Comparison of ENCODE assay signal across 12 mouse cellular contexts in the genomic region with DNA sequence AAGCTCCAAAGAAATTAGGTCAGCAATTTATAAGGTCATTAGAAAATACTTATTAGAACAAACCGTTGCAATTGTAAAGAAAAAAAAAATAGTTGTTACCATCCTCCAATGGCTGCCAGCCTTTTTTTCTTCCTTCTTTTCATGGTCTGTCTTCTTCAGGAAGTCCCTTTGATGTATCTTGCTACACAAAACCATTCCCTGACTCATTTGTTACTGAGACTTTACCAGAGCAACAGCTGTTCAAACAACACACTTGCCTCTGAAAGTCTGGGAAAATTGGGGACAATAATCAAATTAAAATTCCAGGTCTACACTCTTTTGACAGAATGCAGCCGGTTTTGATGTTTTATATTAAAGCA.
DNase-seq lines count a peak whose midpoint lies in the region; ATAC-seq and TF ChIP-seq lines count a peak whose summit lies in the region.
"Had no signal": no experiment of that assay in that cellular context is flagged by ENCODE, and none has a peak within 500 bp of the region (broad histone marks: within the 10 kb centered on the region; RNA-seq: fewer than 3 reads in every experiment).

No protein-coding gene starts in this region.

- TF ChIP-seq CTCF in forebrain, postnatal 0 days (IDR thresholded peaks at IDR 0.05; ENCODE audit: low read depth): no peak

- DNase-seq in 3T3-L1 (ENCODE audit: low read depth, low spot score) (peak; percentile 14), R1 (ENCODE audit: low read depth, low spot score) (peak; percentile 61)
- DNase-seq in forebrain, postnatal 0 days: peak; percentile 59
- peak; percentile 61 for DNase-seq in midbrain, embryonic 14.5 days
- DNase-seq in cerebellum, adult 11-12 months: no peak
- no peak for DNase-seq in heart, adult 11 months
- DNase-seq in adrenal gland, adult 2 months: no peak
- DNase-seq in kidney, adult 11 months: no peak
- DNase-seq: cerebellum, adult 11 months; kidney, postnatal 36 days; thymus, postnatal 14 days had no signal

- H3K4me2 ChIP-seq in forebrain, postnatal 0 days (ENCODE audit: low read depth): no peak overlapping the region
- peak overlapping the region; percentile 37 for H3K4me2 ChIP-seq in midbrain, embryonic 14.5 days (ENCODE audit: low read length)

- no peak for ATAC-seq in forebrain, postnatal 0 days
- ATAC-seq in midbrain, embryonic 14.5 days (ENCODE audit: low FRiP score, low TSS enrichment): peak; percentile 57; the same call in 1 of the 2 replicates
- ATAC-seq: CD4-positive, CD25-positive, alpha-beta regulatory T cell, adult 4 months had no signal

- H3K27me3 ChIP-seq in forebrain, postnatal 0 days (ENCODE audit: insufficient read depth, low read length): no peaks in the 10 kb centered on the region
- no peaks in the 10 kb centered on the region for H3K27me3 ChIP-seq in midbrain, embryonic 14.5 days (ENCODE audit: control insufficient read depth, insufficient read depth, low read length)

- WGBS in forebrain, postnatal 0 days: 5% methylated on average over 2 of the region's 2 CpGs
- WGBS in midbrain, embryonic 14.5 days: under 1% methylated on average over 2 of the region's 2 CpGs

- no peaks in the 10 kb centered on the region for H3K9me3 ChIP-seq in forebrain, postnatal 0 days (ENCODE audit: low read length)
- no peaks in the 10 kb centered on the region for H3K9me3 ChIP-seq in midbrain, embryonic 14.5 days (ENCODE audit: control insufficient read depth, low read length)

- H3K27ac ChIP-seq in forebrain, postnatal 0 days (ENCODE audit: low read depth, low read length): peak overlapping the region; percentile 83
- H3K27ac ChIP-seq in midbrain, embryonic 14.5 days (replicated peaks; ENCODE audit: low read depth, low read length): peak overlapping the region; percentile 70

- peaks cover 16% of the 10 kb centered on the region for H3K4me1 ChIP-seq in forebrain, postnatal 0 days (ENCODE audit: insufficient read depth)
- peaks cover 40% of the 10 kb centered on the region for H3K4me1 ChIP-seq in midbrain, embryonic 14.5 days (ENCODE audit: control insufficient read depth, insufficient read depth, low read length)

- H3K9ac ChIP-seq in forebrain, postnatal 0 days: no peak overlapping the region
- H3K9ac ChIP-seq in midbrain, embryonic 14.5 days (replicated peaks; ENCODE audit: low read length): no peak overlapping the region; the same call in 1 of the 2 replicates

- no peak overlapping the region for H3K4me3 ChIP-seq in forebrain, postnatal 0 days (ENCODE audit: low read depth, low read length)
- H3K4me3 ChIP-seq in midbrain, embryonic 14.5 days (replicated peaks; ENCODE audit: low read depth, low read length): no peak overlapping the region

- H3K36me3 ChIP-seq in forebrain, postnatal 0 days (ENCODE audit: insufficient read depth): no peaks in the 10 kb centered on the region
- no peaks in the 10 kb centered on the region for H3K36me3 ChIP-seq in midbrain, embryonic 14.5 days (ENCODE audit: control insufficient read depth, insufficient read depth, low read length)

Comparison
In these comparisons a context has a peak if more than half of its experiments do, and no peak if none do; other contexts are left out.
1. DNase-seq: peak in 3T3-L1 (single experiment), R1 (single experiment), forebrain, postnatal 0 days (single experiment) and midbrain, embryonic 14.5 days (single experiment); none in cerebellum, adult 11-12 months (single experiment), heart, adult 11 months (single experiment), adrenal gland, adult 2 months (single experiment) and kidney, adult 11 months (single experiment).